Mouse (Mus musculus) heart, postnatal 36 days (tissue): Measurements from ENCODE around the gene S100a6. TPM values are rescaled to one million over a fixed set of nuclear protein-coding genes. Genes with fewer than 3 reads are reported as not detected.

Experiments used
- total RNA-seq, 2 experiments: library from RNA; stranded (reverse); gene quantifications; 2 replicates each; pipeline ENCODE4 v1.2.3; 2021

Gene S100a6
- total RNA-seq, 2 experiments from 2014 or later: 71.6 to 89.7 TPM

Other genes with a start within 250 kb of the S100a6 start
- gene Slc27a3, start 222.9 kb upstream of the S100a6 start, total RNA-seq: under 1 TPM; 0.54 to 1.00 TPM
- gene Ints3, start 179.3 kb upstream of the S100a6 start, total RNA-seq: 10 to 100 TPM; 23.7 to 27.9 TPM
- 10 to 100 TPM; 19.9 to 21.3 TPM for gene Npr1, start 147.0 kb upstream of the S100a6 start, total RNA-seq
- 10 to 100 TPM; 29.6 to 32.2 TPM for gene Ilf2, start 136.8 kb upstream of the S100a6 start, total RNA-seq
- 10 to 100 TPM; 61.0 to 71.3 TPM for gene Snapin, start 121.8 kb upstream of the S100a6 start, total RNA-seq
- 100 to 1,000 TPM in 1 of 2 experiments, 10 to 100 TPM in 1; 92.7 to 106 TPM for gene Chtop, start 103.4 kb upstream of the S100a6 start, total RNA-seq
- 100 to 1,000 TPM; 897 to 921 TPM for gene S100a1, start 98.5 kb upstream of the S100a6 start, total RNA-seq
- gene S100a13, start 98.4 kb upstream of the S100a6 start, total RNA-seq: 10 to 100 TPM; 31.2 to 32.1 TPM
- under 1 TPM; 0.46 to 0.53 TPM for gene S100a14, start 86.0 kb upstream of the S100a6 start, total RNA-seq
- 10 to 100 TPM; 64.0 to 66.5 TPM for gene S100a16, start 75.6 kb upstream of the S100a6 start, total RNA-seq
- not detected for gene S100a3, start 52.3 kb upstream of the S100a6 start, total RNA-seq
- not detected for gene S100a2, start 22.6 kb upstream of the S100a6 start, total RNA-seq
- not detected for gene Gm42674, start 11.0 kb upstream of the S100a6 start, total RNA-seq
- gene S100a4, start 9.1 kb upstream of the S100a6 start, total RNA-seq: 10 to 100 TPM; 10.1 to 14.2 TPM
- gene S100a5, start 4.4 kb upstream of the S100a6 start, total RNA-seq: not detected
- gene S100a7a, start 41.1 kb downstream of the S100a6 start, total RNA-seq: under 1 TPM in 1 of 2 experiments, not detected in 1; 0.27 TPM
- 1 to 10 TPM; 2.4 to 3.3 TPM for gene S100a8, start 56.1 kb downstream of the S100a6 start, total RNA-seq
- gene S100a9, start 82.8 kb downstream of the S100a6 start, total RNA-seq: 1 to 10 TPM; 3.1 to 4.4 TPM
- not detected for gene Pglyrp4, start 114.0 kb downstream of the S100a6 start, total RNA-seq
- not detected for gene Gm5849, start 165.0 kb downstream of the S100a6 start, total RNA-seq